In genomic region chr11:61620254-61620670, GRCm38 (mm10) we compare ENCODE assay signal across 8 mouse cellular contexts. TPM values are rescaled to one million over a fixed set of nuclear protein-coding genes. Genes with fewer than 3 reads are reported as not detected.
A peak's percentile ranks its signal among the peaks of the same experiment; 100 is the strongest.
DNase-seq lines count a peak whose midpoint lies in the region; ATAC-seq lines count a peak whose summit lies in the region.

No protein-coding gene starts in this region.

- 0 out of 2 replicates have a peak overlapping the region, but pooled peaks have one; percentile 7 for H3K9ac ChIP-seq in hindbrain, embryonic 15.5 days

- H3K4me1 ChIP-seq in hindbrain, embryonic 15.5 days (replicated peaks) = peaks cover 14% of the 10 kb centered on the region

- H3K4me3 ChIP-seq in hindbrain, embryonic 15.5 days = peak overlapping the region; percentile 39

- peak; percentile 77 for DNase-seq in Muller cell, postnatal 12 days (ENCODE audit: inconsistent ontology term)
- DNase-seq in cerebellum, adult 9-11 months = peak; percentile 91
- peak; percentile 87 to 88 for DNase-seq in frontal cortex, postnatal 36 days (ENCODE audit: low spot score in 2 of 2)
- DNase-seq in layer of hippocampus, postnatal 36 days = peak; percentile 81 to 83
- peak; percentile 95 for DNase-seq in lung, postnatal 14 days
- peak; percentile 90 for DNase-seq in right cerebral cortex, adult 18-20 months
- peak; percentile 57 for DNase-seq in urinary bladder, postnatal 10 days (ENCODE audit: low spot score)

- peak; percentile 80 for ATAC-seq in hindbrain, embryonic 15.5 days (ENCODE audit: low FRiP score, low read depth)

- H3K27me3 ChIP-seq in hindbrain, embryonic 15.5 days = no peaks in the 10 kb centered on the region

- WGBS in hindbrain, embryonic 15.5 days = 1% methylated on average over 17 of the region's 17 CpGs

- peak overlapping the region; percentile 68 for H3K4me2 ChIP-seq in hindbrain, embryonic 15.5 days

- H3K27ac ChIP-seq in hindbrain, embryonic 15.5 days (replicated peaks) = peak overlapping the region; percentile 21; the same call in 1 of the 2 replicates

- no peaks in the 10 kb centered on the region for H3K36me3 ChIP-seq in hindbrain, embryonic 15.5 days

- H3K9me3 ChIP-seq in hindbrain, embryonic 15.5 days = no peaks in the 10 kb centered on the region

RNA-seq across cellular contexts. Expression of gene Grap, which starts 32.8 kb away (rescaled TPM):
- polyA plus RNA-seq in hindbrain, embryonic 15.5 days (2015; fragmentation: Nextera tagmentation; extraction: Ambion mirVana) = 10.7 and 11.6 TPM in 2 replicates
- 1 to 10 TPM; 4.5 to 6.9 TPM for total RNA-seq in layer of hippocampus, postnatal 36 days (2021)

RNA-seq across cellular contexts. Expression of gene Epn2, which starts 40.8 kb away (rescaled TPM):
- polyA plus RNA-seq in hindbrain, embryonic 15.5 days (2015; fragmentation: Nextera tagmentation; extraction: Ambion mirVana) = 69.9 and 79.6 TPM in 2 replicates
- total RNA-seq in layer of hippocampus, postnatal 36 days (2021) = 100 to 1,000 TPM; 178 to 185 TPM

Comparison
In these comparisons a context has a peak if more than half of its experiments do, and no peak if none do; other contexts are left out.
1. Peak in every context shown above with its lines: DNase-seq, ATAC-seq, H3K4me3 ChIP-seq and H3K27ac ChIP-seq.